Mouse (Mus musculus) stomach, postnatal 0 days (tissue): Measurements from ENCODE around the gene B3gnt4. TPM values are rescaled to one million over a fixed set of nuclear protein-coding genes. Genes with fewer than 3 reads are reported as not detected.

Experiments
- ATAC-seq: fragments of 200-750 bp; cut with Nextera tagmentation; 2 replicates; pipeline ENCODE4 v1.8.0; 2017; ENCODE audit not compliant: low FRiP score, low TSS enrichment
- DNase-seq: peaks from one replicate; pipeline ENCODE4 v3.0.0-alpha.2; 2016; ENCODE audit warnings: low spot score
- H3K27ac ChIP-seq: fragments of 300-500 bp; sonication (generic); replicated peaks from 2 replicates; pipeline ENCODE4 v1.5.1; 2014; ENCODE audit warnings: mild to moderate bottlenecking, control low read depth
- H3K27me3 ChIP-seq: fragments of 300-500 bp; sonication (generic); 2 replicates; pipeline ENCODE4 v1.6.1; 2014; ENCODE audit warnings: low read length; ENCODE audit not compliant: control insufficient read depth, insufficient read depth
- H3K36me3 ChIP-seq: fragments of 300-500 bp; sonication (generic); 2 replicates; pipeline ENCODE4 v1.6.1; 2014; ENCODE audit warnings: low read length, mixed read lengths; ENCODE audit not compliant: control insufficient read depth, insufficient read depth
- H3K4me1 ChIP-seq: fragments of 300-500 bp; sonication (generic); replicated peaks from 2 replicates; pipeline ENCODE4 v1.6.1; 2014; ENCODE audit warnings: antibody characterized with exemption; ENCODE audit not compliant: control insufficient read depth, insufficient read depth
- H3K4me2 ChIP-seq: fragments of 300-500 bp; sonication (generic); replicated peaks from 2 replicates; pipeline ENCODE4 v1.6.1; 2014; ENCODE audit warnings: low read depth, mild to moderate bottlenecking, control low read depth, moderate library complexity
- H3K4me3 ChIP-seq: fragments of 300-500 bp; sonication (generic); 2 replicates; pipeline ENCODE4 v1.5.1; 2014; ENCODE audit warnings: low read depth, low read length, control low read depth
- H3K9ac ChIP-seq: fragments of 300-500 bp; sonication (generic); 2 replicates; pipeline ENCODE4 v1.6.1; 2014; ENCODE audit warnings: mild to moderate bottlenecking, low read length, control low read depth, mixed read lengths
- H3K9me3 ChIP-seq: fragments of 300-500 bp; sonication (generic); 2 replicates; pipeline ENCODE4 v1.6.1; 2016; ENCODE audit warnings: low read length; ENCODE audit not compliant: control insufficient read depth
- CTCF ChIP-seq: IDR thresholded peaks from 2 replicates; pipeline ENCODE4 v1.5.1; 2016; ENCODE audit warnings: antibody characterized with exemption, low read depth, mild to moderate bottlenecking, moderate library complexity
- EP300 ChIP-seq: optimal IDR thresholded peaks from 2 replicates; pipeline ENCODE3; 2016; ENCODE audit warnings: antibody characterized with exemption
- WGBS: fragments of 180-500 bp; shearing (Covaris S2); extraction: QIAGEN DNeasy Blood & Tissue Kit; methylation state at CpG from one replicate; pipeline ENCODE4 v1.1.7; 2014; 5-methylcytosine and 5-hydroxymethylcytosine counted together
- polyA plus RNA-seq: library from polyadenylated mRNA; unstranded; fragments of >200 nt; fragmentation: Nextera tagmentation; extraction: Ambion mirVana; gene quantifications from 2 replicates; pipeline ENCODE4 v1.2.1, GENCODE M21; 2015

The B3gnt4 gene
- 0.13 TPM in 2 replicates for polyA plus RNA-seq

GRCm38 (mm10) chr5:123510160-123510559 lies at the start of gene B3gnt4:
Gene B3gnt4, plus strand, starts transcription at chr5:123510460.
- Histone ChIP-seq H3K4me3 (no peak within 1 kb of the TSS), H3K4me1 (no peaks in the 10 kb centered on the region), H3K27me3 (no peaks in the 10 kb centered on the region), H3K9me3 (no peaks in the 10 kb centered on the region), H3K27ac (no peak within 1 kb of the TSS), H3K36me3 (no peaks in the 10 kb centered on the region), H3K4me2 (no peak within 1 kb of the TSS), H3K9ac (no peak within 1 kb of the TSS)
- WGBS, result 87% methylated on average over 5 of the region's 5 CpGs
- no peak for TF ChIP-seq CTCF
- no peak for TF ChIP-seq EP300
- DNase-seq (no peak), ATAC-seq (no peak)

- Histone ChIP-seq H3K27me3 (no peaks in the 10 kb centered on the region), H3K9me3 (no peaks in the 10 kb centered on the region), H3K36me3 (no peaks in the 10 kb centered on the region), H3K4me1 (no peaks in the 10 kb centered on the region), H3K4me2 (no peak overlapping the region), H3K27ac (no peak overlapping the region), H3K9ac (no peak overlapping the region), H3K4me3 (no peak overlapping the region)
- DNase-seq, result no peak
- WGBS, result 52% methylated on average over 5 of the region's 5 CpGs
- no peak for ATAC-seq
- TF ChIP-seq EP300 (no peak), CTCF (no peak)
Measured at GRCm38 (mm10) chr5:123461420-123461819, 48.8 kb upstream of the B3gnt4 start.

GRCm38 (mm10) chr5:123464638-123465037 lies 45.6 kb upstream of the B3gnt4 start:
- H3K4me3 ChIP-seq, result no peak overlapping the region
- ATAC-seq, result no peak
- whole genome bisulfite sequencing, result 86% methylated on average over 1 of the region's 1 CpGs
- H3K36me3 ChIP-seq, result no peaks in the 10 kb centered on the region
- H3K9me3 ChIP-seq, result no peaks in the 10 kb centered on the region
- no peaks in the 10 kb centered on the region for H3K4me1 ChIP-seq
- H3K9ac ChIP-seq, result no peak overlapping the region
- H3K4me2 ChIP-seq, result no peak overlapping the region
- H3K27ac ChIP-seq, result no peak overlapping the region
- H3K27me3 ChIP-seq, result no peaks in the 10 kb centered on the region
- TF ChIP-seq CTCF, result no peak
- no peak for TF ChIP-seq EP300
- no peak for DNase-seq

GRCm38 (mm10) chr5:123470784-123471400 lies 39.4 kb upstream of the B3gnt4 start:
- Histone ChIP-seq H3K4me2 (peak overlapping the region; percentile 36), H3K36me3 (no peaks in the 10 kb centered on the region), H3K4me3 (no peak overlapping the region), H3K4me1 (no peaks in the 10 kb centered on the region), H3K9me3 (no peaks in the 10 kb centered on the region), H3K27ac (no peak overlapping the region), H3K27me3 (no peaks in the 10 kb centered on the region), H3K9ac (0 out of 2 replicates have a peak overlapping the region, but pooled peaks have one; percentile 4)
- no peak for DNase-seq
- ATAC-seq, result no peak
- WGBS, result 9% methylated on average over 10 of the region's 10 CpGs
- TF ChIP-seq CTCF (no peak), EP300 (no peak)

GRCm38 (mm10) chr5:123473817-123474216 lies 36.4 kb upstream of the B3gnt4 start:
- Histone ChIP-seq H3K4me3 (no peak overlapping the region), H3K27ac (no peak overlapping the region), H3K9me3 (no peaks in the 10 kb centered on the region), H3K9ac (no peak overlapping the region), H3K27me3 (no peaks in the 10 kb centered on the region), H3K4me2 (no peak overlapping the region), H3K36me3 (no peaks in the 10 kb centered on the region), H3K4me1 (no peaks in the 10 kb centered on the region)
- 75% methylated on average over 5 of the region's 5 CpGs for WGBS
- ATAC-seq (no peak), DNase-seq (no peak)
- TF ChIP-seq CTCF, result no peak
- TF ChIP-seq EP300, result no peak

GRCm38 (mm10) chr5:123487659-123488395 lies 22.4 kb upstream of the B3gnt4 start:
- WGBS, result 76% methylated on average over 11 of the region's 11 CpGs
- Histone ChIP-seq H3K27ac (no peak overlapping the region), H3K9me3 (no peaks in the 10 kb centered on the region)

More at GRCm38 (mm10) chr5:123487659-123488395, 22.4 kb upstream of the B3gnt4 start:
- no peak for DNase-seq
- TF ChIP-seq EP300, result no peak
- no peaks in the 10 kb centered on the region for H3K27me3 ChIP-seq
- no peak overlapping the region for H3K4me3 ChIP-seq
- no peak overlapping the region for H3K4me2 ChIP-seq
- no peak overlapping the region for H3K9ac ChIP-seq
- no peaks in the 10 kb centered on the region; the same call in 1 of the 2 replicates for H3K36me3 ChIP-seq
- no peak for ATAC-seq
- H3K4me1 ChIP-seq, result no peaks in the 10 kb centered on the region
